ENCODE assay signal across 19 mouse cellular contexts in genomic region chr4:52331361-52331951, GRCm38 (mm10).
DNase-seq lines count a peak whose midpoint lies in the region; ATAC-seq lines count a peak whose summit lies in the region.
"Had no signal": no experiment of that assay in that cellular context is flagged by ENCODE, and none has a peak within 500 bp of the region (broad histone marks: within the 10 kb centered on the region; RNA-seq: fewer than 3 reads in every experiment).

No protein-coding gene starts in this region.

- H3K4me2 ChIP-seq in forebrain, embryonic 14.5 days (ENCODE audit: low read length), result no peak overlapping the region
- H3K4me2 ChIP-seq in midbrain, embryonic 14.5 days (ENCODE audit: low read length), result no peak overlapping the region
- no peak overlapping the region for H3K4me2 ChIP-seq in midbrain, embryonic 16.5 days (ENCODE audit: low read length)
- H3K4me2 ChIP-seq in limb, embryonic 13.5 days (replicated peaks), result no peak overlapping the region
- H3K4me2 ChIP-seq: embryonic facial prominence, embryonic 15.5 days; hindbrain, embryonic 12.5 days had no signal

- H3K36me3 ChIP-seq in forebrain, embryonic 14.5 days (ENCODE audit: control insufficient read depth, insufficient read depth, low read length), result no peaks in the 10 kb centered on the region
- H3K36me3 ChIP-seq in forebrain, embryonic 10.5 days (replicated peaks), result no peaks in the 10 kb centered on the region
- H3K36me3 ChIP-seq in midbrain, embryonic 14.5 days (ENCODE audit: control insufficient read depth, insufficient read depth, low read length), result no peaks in the 10 kb centered on the region
- no peaks in the 10 kb centered on the region for H3K36me3 ChIP-seq in midbrain, embryonic 16.5 days (ENCODE audit: control insufficient read depth, insufficient read depth, low read length)
- H3K36me3 ChIP-seq in limb, embryonic 13.5 days, result no peaks in the 10 kb centered on the region
- H3K36me3 ChIP-seq: embryonic facial prominence, embryonic 15.5 days; hindbrain, embryonic 12.5 days had no signal

- no peak overlapping the region for H3K4me3 ChIP-seq in forebrain, embryonic 14.5 days (ENCODE audit: low read depth, low read length)
- H3K4me3 ChIP-seq in forebrain, embryonic 10.5 days, result no peak overlapping the region
- no peak overlapping the region for H3K4me3 ChIP-seq in midbrain, embryonic 14.5 days (replicated peaks; ENCODE audit: low read depth, low read length)
- H3K4me3 ChIP-seq in midbrain, embryonic 16.5 days (ENCODE audit: low read depth, low read length), result no peak overlapping the region
- H3K4me3 ChIP-seq in limb, embryonic 13.5 days, result no peak overlapping the region
- H3K4me3 ChIP-seq: embryonic facial prominence, embryonic 15.5 days; hindbrain, embryonic 12.5 days had no signal

- DNase-seq in forebrain, embryonic 14.5 days (ENCODE audit: low spot score), result peak; percentile 72
- DNase-seq in forebrain, embryonic 10.5 days (ENCODE audit: extremely low spot score, low spot score), result no peak
- DNase-seq in midbrain, embryonic 14.5 days, result peak; percentile 6
- peak; percentile 60 for DNase-seq in cerebellum, adult 9-10 months
- DNase-seq in embryo, embryonic 10 days (ENCODE audit: low spot score), result no peak
- DNase-seq: adrenal gland, postnatal 36 days; gastrocnemius, postnatal 10 days; kidney, adult 9 months; kidney, postnatal 36 days; liver; lung, adult 2 months; lung, postnatal 36 days; spleen, adult 18-20 months had no signal

- peak; percentile 68 for ATAC-seq in forebrain, embryonic 14.5 days
- ATAC-seq in midbrain, embryonic 14.5 days (ENCODE audit: low FRiP score, low TSS enrichment), result no peak
- no peak for ATAC-seq in midbrain, embryonic 16.5 days
- peak; percentile 80 for ATAC-seq in limb, embryonic 13.5 days (ENCODE audit: low FRiP score, low read depth)
- ATAC-seq: activated CD4-positive, CD25-positive, alpha-beta regulatory T cell, adult 4 months; Patski had no signal

- no peaks in the 10 kb centered on the region for H3K9me3 ChIP-seq in forebrain, embryonic 14.5 days (replicated peaks; ENCODE audit: control insufficient read depth, low read length)
- H3K9me3 ChIP-seq in forebrain, embryonic 10.5 days, result no peaks in the 10 kb centered on the region
- H3K9me3 ChIP-seq in midbrain, embryonic 14.5 days (ENCODE audit: control insufficient read depth, low read length), result no peaks in the 10 kb centered on the region
- no peaks in the 10 kb centered on the region for H3K9me3 ChIP-seq in midbrain, embryonic 16.5 days (replicated peaks; ENCODE audit: control insufficient read depth, low read length, poor library complexity, severe bottlenecking)
- H3K9me3 ChIP-seq in limb, embryonic 13.5 days, result no peaks in the 10 kb centered on the region
- H3K9me3 ChIP-seq: embryonic facial prominence, embryonic 15.5 days; hindbrain, embryonic 12.5 days had no signal

- no peaks in the 10 kb centered on the region for H3K4me1 ChIP-seq in forebrain, embryonic 14.5 days (ENCODE audit: control insufficient read depth, insufficient read depth, low read length)
- no peaks in the 10 kb centered on the region for H3K4me1 ChIP-seq in forebrain, embryonic 10.5 days
- no peaks in the 10 kb centered on the region for H3K4me1 ChIP-seq in midbrain, embryonic 14.5 days (ENCODE audit: control insufficient read depth, insufficient read depth, low read length)
- H3K4me1 ChIP-seq in midbrain, embryonic 16.5 days (ENCODE audit: control insufficient read depth, insufficient read depth, low read length), result no peaks in the 10 kb centered on the region
- peaks cover 6% of the 10 kb centered on the region for H3K4me1 ChIP-seq in limb, embryonic 13.5 days
- H3K4me1 ChIP-seq: embryonic facial prominence, embryonic 15.5 days; hindbrain, embryonic 12.5 days had no signal

- no peaks in the 10 kb centered on the region for H3K27me3 ChIP-seq in forebrain, embryonic 14.5 days (replicated peaks; ENCODE audit: control insufficient read depth, insufficient read depth, low read length)
- no peaks in the 10 kb centered on the region for H3K27me3 ChIP-seq in forebrain, embryonic 10.5 days (ENCODE audit: poor library complexity, severe bottlenecking)
- no peaks in the 10 kb centered on the region for H3K27me3 ChIP-seq in midbrain, embryonic 14.5 days (ENCODE audit: control insufficient read depth, insufficient read depth, low read length)
- H3K27me3 ChIP-seq in midbrain, embryonic 16.5 days (ENCODE audit: control insufficient read depth, insufficient read depth, low read depth, low read length), result no peaks in the 10 kb centered on the region
- H3K27me3 ChIP-seq in limb, embryonic 13.5 days, result no peaks in the 10 kb centered on the region
- H3K27me3 ChIP-seq: embryonic facial prominence, embryonic 15.5 days; hindbrain, embryonic 12.5 days; Patski had no signal

- H3K27ac ChIP-seq in forebrain, embryonic 14.5 days (ENCODE audit: low read depth, low read length), result no peak overlapping the region
- no peak overlapping the region for H3K27ac ChIP-seq in forebrain, embryonic 10.5 days
- H3K27ac ChIP-seq in midbrain, embryonic 14.5 days (replicated peaks; ENCODE audit: low read depth, low read length), result no peak overlapping the region
- no peak overlapping the region for H3K27ac ChIP-seq in midbrain, embryonic 16.5 days (ENCODE audit: low read length)
- H3K27ac ChIP-seq in limb, embryonic 13.5 days, result peak overlapping the region; percentile 48; the same call in 1 of the 2 replicates
- H3K27ac ChIP-seq: embryonic facial prominence, embryonic 15.5 days; hindbrain, embryonic 12.5 days had no signal

- no peak overlapping the region for H3K9ac ChIP-seq in forebrain, embryonic 14.5 days (ENCODE audit: low read length)
- H3K9ac ChIP-seq in midbrain, embryonic 14.5 days (replicated peaks; ENCODE audit: low read length), result no peak overlapping the region
- no peak overlapping the region for H3K9ac ChIP-seq in midbrain, embryonic 16.5 days (ENCODE audit: low read depth, low read length)
- H3K9ac ChIP-seq in limb, embryonic 13.5 days, result no peak overlapping the region
- H3K9ac ChIP-seq: embryonic facial prominence, embryonic 15.5 days; hindbrain, embryonic 12.5 days had no signal

- 30% methylated on average over 1 of the region's 1 CpGs for WGBS in forebrain, embryonic 14.5 days
- 80% methylated on average over 1 of the region's 1 CpGs for WGBS in forebrain, embryonic 10.5 days
- WGBS in midbrain, embryonic 14.5 days, result 89% methylated on average over 1 of the region's 1 CpGs
- 68% methylated on average over 1 of the region's 1 CpGs for WGBS in midbrain, embryonic 16.5 days
- 37% methylated on average over 1 of the region's 1 CpGs for WGBS in limb, embryonic 13.5 days

Comparison
In these comparisons a context has a peak if more than half of its experiments do, and no peak if none do; other contexts are left out.
1. DNase-seq: peak in forebrain, embryonic 14.5 days (single experiment), midbrain, embryonic 14.5 days (single experiment) and cerebellum, adult 9-10 months (single experiment); none in forebrain, embryonic 10.5 days (single experiment) and embryo, embryonic 10 days (single experiment).
2. ATAC-seq: peak in forebrain, embryonic 14.5 days (single experiment) and limb, embryonic 13.5 days (single experiment); none in midbrain, embryonic 14.5 days (single experiment) and midbrain, embryonic 16.5 days (single experiment).